Mouse (Mus musculus) limb, embryonic 11.5 days (tissue): Measurements from ENCODE around the gene Drd1. TPM values are rescaled to one million over a fixed set of nuclear protein-coding genes. Genes with fewer than 3 reads are reported as not detected.

Source experiments
- ATAC-seq: fragments of 200-750 bp; cut with Nextera tagmentation; 2 replicates; pipeline ENCODE4 v1.8.0; 2017; ENCODE audit warnings: low read depth; ENCODE audit not compliant: insufficient number of reproducible peaks, low FRiP score, low TSS enrichment
- DNase-seq: peaks from one replicate; pipeline ENCODE4 v3.0.0-alpha.2; 2015; ENCODE audit warnings: low spot score
- H3K27ac ChIP-seq: fragments of 300-500 bp; sonication (generic); replicated peaks from 2 replicates; pipeline ENCODE4 v1.5.1; 2014; ENCODE audit warnings: low read depth, mild to moderate bottlenecking, low read length
- H3K27me3 ChIP-seq: fragments of 300-500 bp; sonication (generic); 2 replicates; pipeline ENCODE4 v1.6.1; 2014; ENCODE audit warnings: mild to moderate bottlenecking, low read length, mixed read lengths; ENCODE audit not compliant: control insufficient read depth, insufficient read depth
- H3K36me3 ChIP-seq: fragments of 300-500 bp; sonication (generic); 2 replicates; pipeline ENCODE4 v1.6.1; 2014; ENCODE audit warnings: mild to moderate bottlenecking, low read length, moderate library complexity, mixed read lengths; ENCODE audit not compliant: control insufficient read depth, insufficient read depth
- H3K4me1 ChIP-seq: fragments of 300-500 bp; sonication (generic); 2 replicates; pipeline ENCODE4 v1.6.1; 2014; ENCODE audit warnings: low read length, mixed read lengths; ENCODE audit not compliant: control insufficient read depth, insufficient read depth
- H3K4me2 ChIP-seq: fragments of 300-500 bp; sonication (generic); 2 replicates; pipeline ENCODE4 v1.6.1; 2014; ENCODE audit warnings: low read depth, mild to moderate bottlenecking, moderate library complexity; ENCODE audit not compliant: severe bottlenecking
- H3K4me3 ChIP-seq: fragments of 300-500 bp; sonication (generic); 2 replicates; pipeline ENCODE4 v1.5.1; 2014; ENCODE audit warnings: low read depth, low read length
- H3K9ac ChIP-seq: fragments of 300-500 bp; sonication (generic); 2 replicates; pipeline ENCODE4 v1.6.1; 2014; ENCODE audit warnings: mild to moderate bottlenecking, low read length
- H3K9me3 ChIP-seq: fragments of 300-500 bp; sonication (generic); 2 replicates; pipeline ENCODE4 v1.6.1; 2016; ENCODE audit warnings: low read length; ENCODE audit not compliant: control insufficient read depth
- WGBS: fragments of 180-500 bp; shearing (Covaris S2); extraction: QIAGEN DNeasy Blood & Tissue Kit; methylation state at CpG from one replicate; pipeline ENCODE4 v1.1.7; 2014; 5-methylcytosine and 5-hydroxymethylcytosine counted together
- polyA plus RNA-seq: library from polyadenylated mRNA; unstranded; fragments of >200 nt; fragmentation: Nextera tagmentation; extraction: Ambion mirVana; gene quantifications from 2 replicates; pipeline ENCODE4 v1.2.1, GENCODE M21; 2014

The Drd1 gene
- polyA plus RNA-seq, 1 experiment from 2014 or later: not detected

GRCm38 (mm10) chr13:54079782-54080759, 24.6 kb upstream of the Drd1 start:
- H3K4me3 ChIP-seq: no peak overlapping the region
- no peaks in the 10 kb centered on the region for H3K36me3 ChIP-seq
- no peak overlapping the region for H3K9ac ChIP-seq
- H3K9me3 ChIP-seq: no peaks in the 10 kb centered on the region
- H3K27ac ChIP-seq: no peak overlapping the region
- DNase-seq (no peak), ATAC-seq (no peak)
- H3K27me3 ChIP-seq: no peaks in the 10 kb centered on the region
- 78% methylated on average over 12 of the region's 12 CpGs for WGBS
- 0 out of 2 replicates have a peak, but pooled peaks cover 2% of the 10 kb centered on the region for H3K4me1 ChIP-seq
- no peak overlapping the region for H3K4me2 ChIP-seq

- WGBS: 66% methylated on average over 11 of the region's 11 CpGs
- H3K9me3 ChIP-seq: no peaks in the 10 kb centered on the region
- no peaks in the 10 kb centered on the region for H3K36me3 ChIP-seq
- no peak overlapping the region for H3K4me2 ChIP-seq
- no peak for ATAC-seq
- H3K27me3 ChIP-seq: no peaks in the 10 kb centered on the region
- H3K4me3 ChIP-seq: no peak overlapping the region
- DNase-seq: no peak
- 0 out of 2 replicates have a peak, but pooled peaks cover 2% of the 10 kb centered on the region for H3K4me1 ChIP-seq
- H3K9ac ChIP-seq: no peak overlapping the region
- H3K27ac ChIP-seq: no peak overlapping the region
These were observed 22.1 kb upstream of the Drd1 start for GRCm38 (mm10) chr13:54077470-54078174.

GRCm38 (mm10) chr13:54076762-54077460, 21.4 kb upstream of the Drd1 start:
- no peaks in the 10 kb centered on the region for H3K9me3 ChIP-seq
- H3K4me3 ChIP-seq: no peak overlapping the region
- WGBS: 90% methylated on average over 11 of the region's 11 CpGs
- H3K9ac ChIP-seq: no peak overlapping the region
- no peaks in the 10 kb centered on the region for H3K27me3 ChIP-seq
- H3K4me2 ChIP-seq: no peak overlapping the region
- 0 out of 2 replicates have a peak, but pooled peaks cover 2% of the 10 kb centered on the region for H3K4me1 ChIP-seq
- no peaks in the 10 kb centered on the region for H3K36me3 ChIP-seq
- H3K27ac ChIP-seq: no peak overlapping the region
- DNase-seq (no peak), ATAC-seq (no peak)

GRCm38 (mm10) chr13:54076051-54076450, 20.5 kb upstream of the Drd1 start:
- Histone ChIP-seq H3K36me3 (no peaks in the 10 kb centered on the region), H3K9ac (no peak overlapping the region), H3K4me3 (no peak overlapping the region), H3K27ac (no peak overlapping the region), H3K27me3 (no peaks in the 10 kb centered on the region), H3K4me2 (no peak overlapping the region), H3K4me1 (0 out of 2 replicates have a peak, but pooled peaks cover 2% of the 10 kb centered on the region), H3K9me3 (no peaks in the 10 kb centered on the region)
- DNase-seq (no peak), ATAC-seq (no peak)
- WGBS: 93% methylated on average over 6 of the region's 6 CpGs

GRCm38 (mm10) chr13:54075416-54075815, 19.9 kb upstream of the Drd1 start:
- no peak overlapping the region for H3K4me3 ChIP-seq
- 89% methylated on average over 2 of the region's 2 CpGs for WGBS

GRCm38 (mm10) chr13:54073491-54073890, 18.0 kb upstream of the Drd1 start:
- no peaks in the 10 kb centered on the region for H3K9me3 ChIP-seq
- no peaks in the 10 kb centered on the region for H3K27me3 ChIP-seq
- no peak overlapping the region for H3K4me3 ChIP-seq
- H3K27ac ChIP-seq: no peak overlapping the region
- no peak overlapping the region for H3K4me2 ChIP-seq
- DNase-seq (no peak), ATAC-seq (no peak)
- H3K4me1 ChIP-seq: no peaks in the 10 kb centered on the region
- H3K9ac ChIP-seq: no peak overlapping the region
- H3K36me3 ChIP-seq: no peaks in the 10 kb centered on the region
- 72% methylated on average over 2 of the region's 2 CpGs for WGBS

More at GRCm38 (mm10) chr13:54075416-54075815, 19.9 kb upstream of the Drd1 start:
- no peak overlapping the region for H3K4me2 ChIP-seq
- H3K27ac ChIP-seq: no peak overlapping the region
- H3K36me3 ChIP-seq: no peaks in the 10 kb centered on the region
- no peak overlapping the region for H3K9ac ChIP-seq
- DNase-seq (no peak), ATAC-seq (no peak)
- 0 out of 2 replicates have a peak, but pooled peaks cover 2% of the 10 kb centered on the region for H3K4me1 ChIP-seq
- H3K27me3 ChIP-seq: no peaks in the 10 kb centered on the region
- H3K9me3 ChIP-seq: no peaks in the 10 kb centered on the region

- H3K27me3 ChIP-seq: no peaks in the 10 kb centered on the region
- WGBS: 38% methylated on average over 1 of the region's 1 CpGs
- ATAC-seq (no peak), DNase-seq (no peak)
- H3K4me2 ChIP-seq: peak overlapping the region; percentile 76
- H3K4me1 ChIP-seq: no peaks in the 10 kb centered on the region
- no peaks in the 10 kb centered on the region for H3K9me3 ChIP-seq
- H3K36me3 ChIP-seq: no peaks in the 10 kb centered on the region
- H3K4me3 ChIP-seq: no peak overlapping the region
- no peak overlapping the region for H3K27ac ChIP-seq
- H3K9ac ChIP-seq: no peak overlapping the region
These were observed 17.6 kb upstream of the Drd1 start for GRCm38 (mm10) chr13:54073066-54073465.

GRCm38 (mm10) chr13:54072526-54073057, 17.1 kb upstream of the Drd1 start:
- no peaks in the 10 kb centered on the region for H3K36me3 ChIP-seq
- H3K27ac ChIP-seq: no peak overlapping the region
- H3K9ac ChIP-seq: peak overlapping the region; percentile 84
- 34% methylated on average over 10 of the region's 10 CpGs for WGBS
- H3K4me3 ChIP-seq: peak overlapping the region; percentile 69
- no peaks in the 10 kb centered on the region for H3K27me3 ChIP-seq
- ATAC-seq: no peak
- H3K9me3 ChIP-seq: no peaks in the 10 kb centered on the region
- no peaks in the 10 kb centered on the region for H3K4me1 ChIP-seq
- DNase-seq: no peak
- peak overlapping the region; percentile 76 for H3K4me2 ChIP-seq
